Mouse (Mus musculus) bone marrow macrophage, adult 2 months (primary cell): Measurements from ENCODE around the gene Disp3. TPM values are rescaled to one million over a fixed set of nuclear protein-coding genes. Genes with fewer than 3 reads are reported as not detected.

Experiments
- H3K27ac ChIP-seq: 2 replicates; pipeline ENCODE4 v1.5.1; 2012; ENCODE audit warnings: low read depth, low read length; ENCODE audit not compliant: insufficient read depth
- H3K4me1 ChIP-seq: 2 replicates; pipeline ENCODE4 v1.6.1; 2012; ENCODE audit warnings: low read length; ENCODE audit not compliant: control insufficient read depth, insufficient read depth
- H3K4me3 ChIP-seq: 2 replicates; pipeline ENCODE4 v1.5.1; 2012; ENCODE audit warnings: mild to moderate bottlenecking, low read length, moderate library complexity; ENCODE audit not compliant: insufficient read depth
- CTCF ChIP-seq: IDR thresholded peaks from 2 replicates; pipeline ENCODE4 v1.5.1; 2012; ENCODE audit warnings: low read depth, mild to moderate bottlenecking, low read length, moderate library complexity
- POLR2A ChIP-seq: IDR thresholded peaks from 2 replicates; pipeline ENCODE4 v1.6.1; 2012; ENCODE audit warnings: mild to moderate bottlenecking, low read depth, low read length, borderline replicate concordance
- polyA plus RNA-seq: library from polyadenylated mRNA; stranded (reverse); fragments of >200 nt; gene quantifications from 2 replicates; pipeline ENCODE4 v1.2.4, GENCODE M21; 2012; ENCODE audit not compliant: missing spikeins, insufficient read depth, insufficient read length

Disp3 gene
- polyA plus RNA-seq, 1 experiment, result not detected

DNA sequence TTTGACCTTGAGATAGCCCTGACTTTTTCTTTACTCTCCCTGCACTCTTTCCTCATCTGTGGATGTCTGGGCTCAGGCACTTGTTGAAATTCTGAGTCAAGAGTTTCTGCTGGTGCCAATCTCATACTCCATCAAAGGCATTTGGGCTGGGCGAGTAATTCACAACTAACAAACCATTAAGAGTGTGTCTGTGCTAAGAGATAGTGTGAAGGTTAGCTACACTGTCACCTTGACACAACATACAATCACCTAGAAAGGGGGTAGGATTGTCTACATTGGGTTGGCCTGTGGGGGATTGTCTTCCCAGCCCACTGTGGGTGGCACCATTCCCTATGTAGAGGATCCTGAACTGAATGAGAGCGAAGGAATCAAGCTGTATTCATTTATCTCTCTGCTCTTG is 84.2 kb downstream of the Disp3 start:
- no peaks in the 10 kb centered on the region for H3K4me1 ChIP-seq
- no peak for TF ChIP-seq CTCF
- TF ChIP-seq POLR2A, result no peak
- no peak overlapping the region for H3K27ac ChIP-seq
- no peak overlapping the region for H3K4me3 ChIP-seq

DNA sequence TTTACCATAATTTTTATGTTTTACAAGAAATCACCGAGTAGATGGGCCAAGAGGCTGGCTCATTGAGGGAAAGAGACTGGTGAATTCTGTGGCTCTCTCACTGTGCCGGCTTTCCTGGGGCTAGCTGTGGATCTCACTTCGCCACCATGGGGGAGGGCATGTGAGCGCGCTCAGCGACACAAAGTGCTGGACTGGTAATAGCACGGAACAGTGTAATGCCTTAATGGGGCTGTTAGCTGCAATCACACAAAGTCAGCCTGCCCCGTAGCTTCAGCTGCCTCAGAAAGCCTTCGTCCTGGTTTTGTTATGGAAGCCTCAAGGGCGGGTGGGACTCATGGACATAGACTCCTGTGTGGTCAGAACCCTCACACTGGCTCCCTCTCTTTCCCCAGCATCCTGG is 89.0 kb downstream of the Disp3 start:
- Histone ChIP-seq H3K27ac (no peak overlapping the region), H3K4me1 (no peaks in the 10 kb centered on the region), H3K4me3 (no peak overlapping the region)
- TF ChIP-seq CTCF (no peak), POLR2A (no peak)

DNA sequence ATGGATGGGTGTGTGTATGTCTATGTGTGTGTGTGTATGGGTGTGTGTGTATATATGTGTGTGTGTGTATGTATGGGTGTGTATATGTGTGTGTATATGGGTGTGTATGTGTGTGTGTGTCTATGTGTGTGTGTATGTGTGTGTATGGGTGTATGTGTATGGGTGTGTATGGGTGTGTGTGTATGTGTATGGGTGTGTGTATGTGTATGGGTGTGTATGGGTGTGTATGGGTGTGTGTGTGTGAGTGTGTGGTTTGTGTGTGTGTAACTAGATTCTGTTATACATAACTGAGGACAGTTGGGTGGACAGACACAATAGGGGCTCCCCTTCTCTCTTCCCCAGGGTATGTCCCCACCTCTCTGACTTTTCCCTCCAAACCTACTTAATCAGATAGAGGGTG is 93.4 kb downstream of the Disp3 start:
- no peak for TF ChIP-seq POLR2A
- TF ChIP-seq CTCF, result no peak
- Histone ChIP-seq H3K4me3 (no peak overlapping the region), H3K27ac (no peak overlapping the region), H3K4me1 (no peaks in the 10 kb centered on the region)

DNA sequence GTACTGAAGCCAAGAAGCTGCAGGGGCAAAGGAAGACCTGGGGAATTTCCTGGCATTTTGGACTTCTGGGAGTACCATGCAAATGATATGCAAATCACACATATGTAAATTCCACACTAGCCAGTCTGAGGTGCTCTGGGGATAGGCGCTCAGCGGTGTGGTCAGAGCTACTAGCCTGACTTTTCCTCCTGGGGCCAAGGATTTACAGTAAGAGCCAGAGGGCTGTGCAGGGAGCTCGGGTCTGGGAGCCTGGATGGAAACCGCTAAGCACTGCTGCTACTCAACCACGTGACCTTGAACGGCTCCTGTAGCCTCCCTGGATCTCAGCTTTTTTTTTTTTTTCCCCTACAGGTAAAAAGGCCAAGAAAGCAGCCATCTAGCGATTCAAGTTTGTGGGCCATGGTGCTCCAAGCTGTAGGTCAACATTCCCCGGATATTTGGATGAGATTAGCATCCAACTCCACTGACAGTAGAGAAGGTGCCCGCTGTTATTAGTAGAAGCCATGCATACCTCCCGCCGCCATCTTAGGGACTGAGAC is 95.0 kb downstream of the Disp3 start:
- TF ChIP-seq CTCF, result no peak
- no peak for TF ChIP-seq POLR2A
- no peak overlapping the region for H3K4me3 ChIP-seq
- no peak overlapping the region for H3K27ac ChIP-seq
- H3K4me1 ChIP-seq, result no peaks in the 10 kb centered on the region

Other genes with a start within 250 kb of the Disp3 start
- 8.2 and 9.0 TPM in 2 replicates for gene Clcn6, start 249.1 kb downstream of the Disp3 start, polyA plus RNA-seq
- gene Mthfr, start 248.9 kb downstream of the Disp3 start, polyA plus RNA-seq, result 59.0 and 67.2 TPM in 2 replicates
- 34.0 and 34.7 TPM in 2 replicates for gene Agtrap, start 199.9 kb downstream of the Disp3 start, polyA plus RNA-seq
- gene Mad2l2, start 157.6 kb downstream of the Disp3 start, polyA plus RNA-seq, result 30.5 and 30.6 TPM in 2 replicates
- 0.20 TPM in 1 of 2 replicates, not detected in the other for gene Draxin, start 157.3 kb downstream of the Disp3 start, polyA plus RNA-seq
- gene Fbxo6, start 135.8 kb downstream of the Disp3 start, polyA plus RNA-seq, result 34.9 and 37.8 TPM in 2 replicates
- gene Fbxo44, start 127.5 kb downstream of the Disp3 start, polyA plus RNA-seq, result 5.9 and 8.3 TPM in 2 replicates
- gene Fbxo2, start 127.3 kb downstream of the Disp3 start, polyA plus RNA-seq, result 0.43 TPM in 1 of 2 replicates, not detected in the other
- 5.1 and 6.9 TPM in 2 replicates for gene Ubiad1, start 156.8 kb upstream of the Disp3 start, polyA plus RNA-seq
- gene Mtor, start 160.6 kb upstream of the Disp3 start, polyA plus RNA-seq, result 10.0 and 14.1 TPM in 2 replicates
- gene Angptl7, start 212.5 kb upstream of the Disp3 start, polyA plus RNA-seq, result 0.68 TPM in 1 of 2 replicates, not detected in the other